Mouse (Mus musculus): ENCODE data around the gene Pex3. TPM values are rescaled to one million over a fixed set of nuclear protein-coding genes. Genes with fewer than 3 reads are reported as not detected.
"Not testable (repeated sequence)": the region's sequence is repeated elsewhere in the genome, so short reads cannot be mapped to it uniquely, and the experiment has no call there.

The Pex3 gene
- total RNA-seq, 1 experiment from 2014 or later: 23.3 TPM

DNA sequence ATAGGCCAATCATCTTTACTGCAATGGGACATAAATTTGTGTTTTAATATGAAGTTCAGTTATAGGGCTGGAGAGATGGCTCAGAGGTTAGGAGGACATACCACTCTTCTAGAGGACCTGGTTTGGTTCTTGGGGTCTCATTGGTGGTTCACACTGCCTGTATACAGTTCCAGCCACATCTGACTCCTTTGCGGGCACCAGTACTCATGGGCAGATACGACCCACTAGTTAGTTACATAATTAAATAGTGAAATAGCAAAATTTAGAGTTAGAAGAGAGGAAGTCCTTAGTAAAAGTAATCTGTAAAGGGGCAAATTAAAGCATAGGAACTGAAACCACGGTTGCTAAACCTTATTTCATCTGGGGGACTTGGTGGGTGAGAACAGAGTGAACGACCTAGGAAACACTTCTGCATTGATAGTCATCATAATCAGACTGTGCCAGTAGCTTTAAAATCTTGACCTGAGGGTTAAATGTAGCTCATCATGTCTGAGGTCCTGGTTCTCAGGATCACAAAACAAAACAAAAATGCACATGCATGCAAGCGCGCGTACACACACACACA, 13.1 kb downstream of the Pex3 start:
- peak; percentile 79 for ATAC-seq (replicated peaks; ENCODE audit: low read depth, poor library complexity, severe bottlenecking)

DNA sequence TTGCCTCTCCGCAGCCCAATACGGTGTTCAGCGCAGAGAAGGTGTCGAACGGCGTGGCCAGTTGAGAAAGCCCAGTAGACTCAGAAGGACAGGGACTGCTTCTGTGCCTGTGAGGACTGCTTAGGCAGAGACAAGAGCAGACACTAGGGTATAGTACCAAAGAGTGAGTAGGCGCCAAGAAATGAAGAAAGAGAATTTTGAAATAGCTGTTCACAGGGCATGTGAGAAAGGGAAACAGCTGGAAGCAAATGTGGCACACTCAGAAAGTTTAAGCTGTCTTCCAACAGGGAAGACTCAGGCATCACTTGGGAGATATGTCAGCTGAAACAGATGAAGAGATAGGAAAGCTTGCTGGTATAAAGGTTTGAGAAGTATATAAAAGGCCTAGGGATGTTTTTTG, 16.2 kb downstream of the Pex3 start:
- no peak for ATAC-seq (replicated peaks; ENCODE audit: low read depth, poor library complexity, severe bottlenecking)

DNA sequence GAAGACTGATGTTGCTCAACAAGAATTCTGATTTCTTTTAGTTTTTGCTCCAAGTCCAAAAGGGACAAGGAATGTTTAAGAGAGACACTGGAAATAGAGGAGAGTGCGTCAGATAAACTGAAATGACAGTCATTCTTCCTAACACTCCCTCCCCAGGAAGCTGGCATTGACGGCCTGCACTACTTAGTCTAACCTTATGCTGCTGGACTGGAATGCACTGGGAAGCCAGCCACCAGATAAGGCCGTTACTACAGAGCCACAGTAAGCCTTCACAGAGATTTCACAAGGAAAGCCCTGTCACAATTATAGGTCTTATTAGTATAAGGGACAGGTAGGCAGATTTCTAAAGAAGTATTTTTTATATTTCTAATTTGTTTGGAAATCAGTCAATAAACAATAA, 18.2 kb downstream of the Pex3 start:
- ATAC-seq (replicated peaks; ENCODE audit: low read depth, poor library complexity, severe bottlenecking): no peak

DNA sequence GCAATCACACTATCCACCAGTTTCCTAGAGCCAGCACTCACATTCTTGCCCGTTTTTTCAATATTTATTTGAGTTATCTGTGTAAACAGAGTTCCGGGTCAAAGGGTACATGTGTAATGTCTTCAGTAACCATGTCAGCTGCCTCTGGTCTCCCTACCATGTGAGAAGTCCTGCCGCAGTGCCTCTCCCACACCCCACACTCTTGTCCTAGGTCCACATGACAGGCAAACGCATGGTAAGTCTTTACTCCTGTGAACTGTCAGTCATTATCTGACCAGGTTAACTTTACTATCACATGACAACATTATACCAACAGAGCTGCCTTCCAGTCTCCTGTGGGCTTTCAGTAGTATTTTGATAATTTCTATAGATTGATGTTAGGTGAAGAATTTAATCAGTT, 24.8 kb downstream of the Pex3 start:
- no peak for ATAC-seq (replicated peaks; ENCODE audit: low read depth, poor library complexity, severe bottlenecking)

DNA sequence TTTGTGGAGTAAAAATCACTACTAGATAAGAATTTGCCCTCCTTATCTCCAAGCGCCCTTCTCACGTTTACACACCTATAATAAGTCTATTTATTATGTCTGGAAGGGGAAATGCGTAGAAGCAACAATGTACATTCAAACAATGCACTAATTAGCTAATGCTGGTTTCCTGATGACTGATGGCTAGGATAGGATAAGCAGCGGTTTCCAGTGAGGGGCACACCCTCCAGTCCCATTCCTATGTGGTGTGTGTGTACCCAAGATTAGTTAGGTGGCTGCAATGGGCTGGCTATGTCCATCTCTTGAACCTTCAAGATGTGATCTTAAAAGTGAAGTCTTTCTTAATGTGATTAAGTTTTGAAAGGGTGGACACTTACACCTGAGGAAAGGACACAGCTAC, 31.1 kb downstream of the Pex3 start:
- ATAC-seq (replicated peaks; ENCODE audit: low read depth, poor library complexity, severe bottlenecking): no peak

DNA sequence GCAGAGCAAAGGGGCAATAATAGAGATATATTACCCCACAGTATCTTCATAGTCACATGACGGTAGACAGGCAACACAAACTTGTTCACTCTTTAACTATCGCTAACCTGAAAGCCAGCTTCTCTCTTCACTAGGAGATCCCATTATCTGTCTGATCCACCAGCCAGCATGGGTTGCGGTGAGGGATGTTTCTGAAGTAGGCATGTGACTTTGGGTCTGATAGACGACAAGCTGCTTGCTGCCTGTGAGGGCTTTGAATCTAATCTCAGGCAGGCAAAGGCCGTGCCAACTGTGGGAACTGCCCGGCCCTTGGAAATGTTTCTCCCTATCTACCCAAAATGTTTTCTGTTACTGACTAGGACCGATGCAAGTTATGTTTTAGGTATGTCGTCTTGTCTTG, 50.6 kb downstream of the Pex3 start:
- peak; percentile 57 for ATAC-seq (replicated peaks; ENCODE audit: low read depth, poor library complexity, severe bottlenecking)

DNA sequence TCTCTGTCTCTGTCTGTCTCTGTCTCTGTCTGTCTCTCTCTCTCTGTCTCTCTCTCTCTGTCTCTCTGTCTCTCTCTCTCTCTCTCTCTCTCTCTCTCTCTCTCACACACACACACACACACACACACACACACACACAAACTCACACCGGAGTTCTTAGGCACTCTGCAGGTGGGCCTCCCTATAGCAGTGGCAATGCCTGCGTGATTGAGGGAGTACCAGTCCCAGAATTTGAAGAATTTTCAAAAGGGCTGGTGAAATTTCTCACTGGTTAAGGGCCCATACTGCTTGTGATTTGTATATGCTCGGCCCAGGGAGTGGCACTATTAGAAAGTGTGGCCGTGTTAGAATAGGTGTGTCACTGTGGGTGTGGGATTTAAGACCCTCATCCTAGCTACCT, 51.4 kb downstream of the Pex3 start:
- not testable (repeated sequence) for ATAC-seq (replicated peaks; ENCODE audit: low read depth, poor library complexity, severe bottlenecking)

DNA sequence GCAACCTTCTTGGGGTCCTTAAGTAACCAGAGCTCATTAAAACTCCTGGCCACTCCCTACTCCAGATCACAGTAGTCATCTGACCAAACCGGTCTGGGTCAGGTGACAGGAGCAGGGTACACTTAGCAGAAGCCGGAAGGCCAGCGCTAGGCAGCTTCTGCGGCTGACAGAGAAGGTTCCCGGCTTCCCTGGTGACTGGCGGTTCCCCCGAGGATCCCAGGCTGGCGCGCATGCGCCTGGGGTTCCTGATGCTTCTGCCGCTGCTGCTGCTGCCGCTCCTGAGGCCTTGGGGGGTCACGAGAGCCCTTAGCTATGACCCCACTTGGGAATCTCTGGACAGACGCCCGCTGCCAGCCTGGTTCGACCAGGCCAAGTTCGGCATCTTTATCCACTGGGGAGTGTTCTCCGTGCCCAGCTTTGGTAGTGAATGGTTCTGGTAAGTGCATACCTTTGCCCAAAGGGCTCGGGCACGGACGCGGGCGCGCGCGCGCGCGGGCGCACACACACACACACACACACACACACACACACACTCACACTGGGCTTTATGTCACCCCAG, 51.9 kb downstream of the Pex3 start:
- peak; percentile 80 for ATAC-seq (replicated peaks; ENCODE audit: low read depth, poor library complexity, severe bottlenecking)

DNA sequence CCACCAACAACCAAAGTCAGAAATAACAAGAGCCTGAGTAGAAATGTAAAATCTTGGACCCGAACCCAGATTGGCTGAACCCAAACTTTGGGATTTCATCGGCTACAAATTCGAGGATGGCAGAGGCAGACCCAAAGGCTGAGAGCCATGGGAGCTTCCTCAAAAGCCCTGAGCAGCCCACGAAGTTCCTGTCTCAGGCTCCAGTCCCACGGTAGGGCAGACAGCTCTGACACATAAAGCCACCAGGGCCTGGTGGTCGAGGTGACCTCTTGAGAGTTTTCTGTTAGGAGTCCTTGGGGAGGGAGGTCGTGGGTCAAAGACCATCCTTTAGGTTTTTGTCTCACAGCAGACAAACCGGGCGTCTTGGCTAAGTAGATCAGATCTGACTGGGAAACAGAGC, 52.5 kb downstream of the Pex3 start:
- peak; percentile 28 for ATAC-seq (replicated peaks; ENCODE audit: low read depth, poor library complexity, severe bottlenecking)

DNA sequence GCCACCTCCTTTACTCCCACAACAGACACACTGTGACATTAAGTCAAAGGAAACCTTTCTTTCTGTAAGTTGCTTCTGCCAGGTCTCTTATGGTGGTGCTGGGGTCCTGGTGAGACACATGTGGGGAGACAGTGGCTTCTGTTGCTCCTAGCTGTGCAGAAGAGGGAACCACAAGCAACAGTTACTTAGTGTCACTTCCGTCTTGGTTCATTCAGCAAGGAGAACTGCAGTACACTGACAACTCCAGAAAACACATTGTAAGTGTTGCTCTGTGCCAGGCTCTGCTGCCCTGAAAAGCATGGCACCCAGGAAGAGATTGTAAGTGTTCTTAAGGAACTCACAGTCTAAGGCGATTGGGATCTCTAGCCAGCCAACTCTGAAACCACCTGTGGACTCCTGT, 53.6 kb downstream of the Pex3 start, which contains the start of gene Fuca2:
Gene Fuca2 (plus strand): TSS at position 210 of the 400 bp plus-strand sequence.
- ATAC-seq (replicated peaks; ENCODE audit: low read depth, poor library complexity, severe bottlenecking): peak; percentile 52

DNA sequence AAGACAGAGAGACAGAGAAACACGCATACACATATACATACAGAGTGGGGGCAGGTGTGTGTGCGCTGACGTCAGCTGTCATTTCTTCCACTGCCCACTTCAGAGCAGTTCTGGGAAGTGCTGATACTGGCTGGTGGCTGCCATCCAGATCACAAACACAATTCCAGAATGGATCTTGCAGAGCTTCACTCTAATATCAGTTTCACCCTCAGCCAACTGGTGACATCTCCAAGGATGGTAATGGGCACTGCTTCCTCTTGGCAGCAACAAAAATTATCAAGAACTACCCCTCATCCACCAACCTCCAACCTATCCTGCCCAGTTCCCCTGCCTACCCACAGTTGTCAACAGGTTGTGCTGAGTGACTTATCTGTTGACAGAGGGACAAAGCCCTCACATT, 56.6 kb downstream of the Pex3 start:
- ATAC-seq (replicated peaks; ENCODE audit: low read depth, poor library complexity, severe bottlenecking): no peak

DNA sequence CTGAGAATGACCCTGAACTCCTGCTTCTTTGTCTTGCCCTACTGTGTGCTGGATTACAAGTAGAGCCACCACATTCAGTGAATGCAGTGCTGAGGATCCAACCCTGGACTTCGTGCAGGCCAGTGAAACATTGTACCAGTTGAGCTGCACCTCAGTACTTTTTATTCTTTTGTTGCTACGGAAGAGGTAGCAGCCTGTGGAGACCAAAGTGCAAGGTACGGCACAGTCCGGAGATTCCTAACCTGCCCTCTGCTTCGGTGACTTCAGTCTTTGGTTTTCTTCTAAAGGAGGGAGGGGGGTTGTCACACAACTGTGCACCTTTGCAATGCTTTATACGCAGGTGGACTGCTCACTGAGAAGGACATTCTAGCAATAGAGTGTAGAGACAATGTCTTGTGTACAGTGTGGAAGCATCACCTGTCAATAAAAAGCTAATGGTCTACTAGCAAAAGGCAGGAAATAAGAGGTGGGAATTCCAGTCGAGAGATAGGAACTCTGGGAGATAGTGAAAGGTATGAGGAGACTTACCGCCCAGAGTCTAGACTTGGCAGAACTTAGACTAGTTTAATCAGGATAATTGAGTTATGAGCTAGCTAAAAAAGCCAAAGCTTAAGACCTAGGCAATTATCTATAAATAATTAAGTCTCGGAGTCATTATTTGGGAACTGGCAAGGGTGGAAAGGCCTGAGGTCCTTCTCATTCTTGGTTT, 58.8 kb downstream of the Pex3 start:
- no peak for ATAC-seq (replicated peaks; ENCODE audit: low read depth, poor library complexity, severe bottlenecking)

DNA sequence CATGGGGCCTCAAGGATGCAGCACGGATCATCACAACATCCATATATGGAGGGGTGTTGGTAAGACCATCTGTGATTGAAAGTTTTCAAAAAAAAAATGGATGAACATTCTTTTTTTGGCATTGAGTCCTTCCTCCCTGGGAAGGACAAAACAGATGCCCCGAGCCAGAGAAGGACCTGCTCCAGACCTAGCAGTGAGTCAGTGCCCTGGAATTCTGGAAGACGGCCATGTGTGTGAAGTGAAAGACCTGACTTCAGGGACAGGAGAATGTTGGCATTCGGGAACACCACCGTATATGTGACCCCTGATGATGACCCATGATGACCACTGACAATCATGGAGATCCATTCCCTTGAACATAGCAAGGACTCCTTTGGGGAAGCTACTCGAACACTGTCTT, 63.3 kb downstream of the Pex3 start:
- no peak for ATAC-seq (replicated peaks; ENCODE audit: low read depth, poor library complexity, severe bottlenecking)

DNA sequence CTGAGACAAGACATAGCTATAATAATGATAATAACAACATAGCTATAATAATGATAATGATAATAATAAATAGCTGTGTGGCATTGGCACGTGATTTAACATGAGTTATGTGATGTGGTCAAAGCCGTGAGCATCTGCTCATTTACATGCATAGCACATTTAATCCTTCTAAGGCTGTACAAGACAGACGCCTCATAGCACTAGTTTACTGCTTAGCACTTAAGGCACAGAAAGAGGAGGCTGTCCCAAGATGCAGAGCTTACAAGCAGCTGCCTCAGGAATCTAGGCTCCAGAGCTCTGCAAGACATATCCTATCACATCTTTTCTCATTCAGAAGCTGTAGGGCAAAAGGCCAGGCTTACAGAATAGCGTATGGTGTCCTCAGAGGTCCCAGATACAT, 67.0 kb downstream of the Pex3 start:
- ATAC-seq (replicated peaks; ENCODE audit: low read depth, poor library complexity, severe bottlenecking): no peak

DNA sequence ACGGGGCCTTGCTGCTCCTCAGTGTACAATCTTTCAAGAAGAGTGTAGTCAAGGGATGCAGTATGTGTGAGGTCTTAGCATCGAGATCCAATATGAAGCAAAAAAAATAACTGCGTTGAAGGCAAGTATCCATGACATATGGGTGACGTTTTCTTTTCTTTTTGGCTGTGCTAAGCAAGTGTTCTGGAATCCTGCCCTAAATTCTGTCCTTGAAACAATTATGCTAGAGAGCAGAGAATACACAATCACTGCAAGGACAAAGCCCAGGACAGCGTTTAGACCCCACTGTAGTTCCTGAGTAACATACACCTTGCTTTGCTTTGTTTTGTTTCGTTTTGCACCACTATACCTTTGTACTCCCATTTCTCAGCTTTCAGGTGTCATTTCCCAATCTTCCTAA, 73.6 kb downstream of the Pex3 start:
- no peak for ATAC-seq (replicated peaks; ENCODE audit: low read depth, poor library complexity, severe bottlenecking)

DNA sequence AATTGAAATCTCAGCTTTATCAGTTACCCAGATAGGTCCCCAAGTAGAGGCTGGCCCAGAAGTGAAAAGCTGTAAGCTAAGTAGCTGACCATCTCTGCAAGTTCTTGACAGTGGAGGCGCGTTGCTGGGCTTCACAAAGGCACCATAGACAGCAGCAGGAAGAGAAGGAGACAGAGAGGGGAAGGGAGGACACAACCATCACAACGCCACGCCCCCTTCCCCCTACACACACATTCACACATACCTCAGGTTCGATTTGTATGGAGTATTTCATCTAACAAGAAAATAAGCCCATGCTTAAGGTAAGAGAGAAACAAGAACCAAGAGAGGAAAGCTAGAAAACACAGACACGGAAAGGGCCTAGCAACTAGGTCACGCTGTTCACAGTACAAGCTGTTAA, 77.8 kb downstream of the Pex3 start:
- ATAC-seq (replicated peaks; ENCODE audit: low read depth, poor library complexity, severe bottlenecking): no peak

DNA sequence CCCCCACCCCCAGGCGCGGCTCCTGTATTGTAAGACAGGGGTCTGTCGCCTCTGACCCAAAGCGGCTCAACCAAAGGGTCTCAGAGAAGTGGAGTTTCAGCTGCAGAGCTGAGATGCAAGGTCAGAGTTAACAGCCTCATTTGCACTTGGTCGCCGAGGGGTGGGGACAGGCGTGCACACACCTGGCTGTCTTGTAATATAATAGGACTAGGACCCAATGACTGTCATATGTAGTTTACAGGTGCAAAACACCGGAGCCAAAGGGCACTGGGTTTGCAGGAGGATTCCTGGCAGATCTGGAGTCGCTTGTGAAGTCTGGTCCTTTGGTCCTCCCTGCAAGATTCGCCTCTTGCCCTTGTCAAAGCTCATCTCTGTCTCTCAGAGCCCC, 78.4 kb downstream of the Pex3 start:
- no peak for ATAC-seq (replicated peaks; ENCODE audit: low read depth, poor library complexity, severe bottlenecking)

Other genes starting within 250 kb of the Pex3 start
- gene Phactr2, start 78.7 kb downstream of the Pex3 start, total RNA-seq (2017): 25.9 and 27.6 TPM in 2 replicates
- gene Fuca2, start 53.6 kb downstream of the Pex3 start, total RNA-seq (2017): 46.3 and 56.7 TPM in 2 replicates
- 2.7 TPM in 2 replicates for gene Adat2, start 248 bp downstream of the Pex3 start, total RNA-seq (2017)

All from common myeloid progenitor, adult 5-6 weeks (primary cell).